Mouse (Mus musculus) adrenal gland, adult 2 months (tissue): Measurements from ENCODE around the gene Kansl2. TPM values are rescaled to one million over a fixed set of nuclear protein-coding genes. Genes with fewer than 3 reads are reported as not detected.
A peak's percentile ranks its signal among the peaks of the same experiment; 100 is the strongest.

Source experiments
- DNase-seq: peaks from one replicate; pipeline ENCODE4 v3.0.0; 2021
- microRNA-seq, 2 experiments: library from miRNA; unstranded; fragments of <30 nt; microRNA quantifications; one replicate each; pipeline ENCODE4 v1.2.0; 2021
- polyA plus RNA-seq: library from polyadenylated mRNA; depleted of rRNA; stranded (reverse); fragments of >200 nt; gene quantifications from 2 replicates; pipeline ENCODE4 v1.2.3, GENCODE M21; 2012; rRNA removed
- total RNA-seq, 2 experiments: library from RNA; stranded (reverse); gene quantifications; 2 replicates each; pipeline ENCODE4 v1.2.3; 2021

Gene Kansl2
- total and polyA plus RNA-seq, 3 experiments, result 49.5 to 99.0 (median 70.7) TPM

DNA sequence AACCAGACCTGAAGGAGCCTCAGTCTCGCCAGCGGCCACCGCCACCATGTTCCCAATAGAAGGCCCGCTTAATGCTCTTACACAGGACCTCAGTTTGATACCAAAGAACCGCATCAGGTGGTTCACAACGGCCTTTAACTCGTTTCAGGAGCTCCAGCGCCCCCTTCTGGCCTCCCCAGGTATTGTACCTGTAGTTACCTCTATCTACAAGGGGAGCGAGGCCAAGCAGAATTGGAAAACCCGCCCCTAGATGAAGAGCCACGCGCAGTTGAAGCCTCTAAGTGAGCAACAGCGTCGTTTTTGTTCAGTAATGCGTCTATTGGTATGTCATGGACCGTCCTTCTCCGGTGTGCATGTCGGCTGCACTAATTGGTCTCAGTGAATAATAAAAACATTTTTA, 29.6 kb downstream of the Kansl2 start:
- DNase-seq, result peak; percentile 47

DNA sequence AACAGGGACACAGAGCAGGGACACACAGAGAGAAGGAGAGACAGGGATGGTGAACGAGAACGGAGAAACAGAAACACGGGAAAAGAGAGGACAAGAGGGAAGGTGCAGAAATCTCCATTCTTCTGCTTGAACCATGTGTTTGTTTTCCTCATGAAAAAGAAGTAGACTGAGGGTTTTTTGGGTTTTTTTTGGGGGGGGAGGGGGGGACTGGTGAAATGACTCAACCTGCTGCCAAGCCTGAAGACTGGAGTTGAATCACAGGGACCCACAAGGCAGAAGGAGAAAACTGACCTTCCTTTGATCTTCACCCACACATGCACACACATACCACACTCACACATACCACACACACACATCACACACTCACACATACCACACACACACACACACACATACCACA, 30.7 kb downstream of the Kansl2 start:
- no peak for DNase-seq

DNA sequence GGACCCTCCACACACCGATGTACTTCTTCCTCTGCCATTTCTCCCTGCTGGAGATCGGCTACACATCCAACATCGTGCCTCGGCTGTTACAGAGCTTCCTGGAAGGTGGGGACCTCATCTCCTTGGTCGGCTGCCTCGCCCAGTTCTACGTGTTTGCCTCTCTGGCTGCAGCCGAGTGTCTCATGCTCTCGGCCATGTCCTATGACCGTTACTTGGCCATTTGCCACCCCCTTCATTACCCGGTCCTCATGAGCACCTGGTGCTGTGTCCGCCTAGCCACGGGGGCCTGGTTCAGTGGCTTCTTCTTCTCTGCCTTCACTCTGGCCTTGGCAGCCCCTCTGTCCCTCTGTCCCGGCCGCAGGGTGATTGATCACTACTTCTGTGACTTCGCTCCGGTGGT, 36.4 kb downstream of the Kansl2 start:
- DNase-seq, result no peak

DNA sequence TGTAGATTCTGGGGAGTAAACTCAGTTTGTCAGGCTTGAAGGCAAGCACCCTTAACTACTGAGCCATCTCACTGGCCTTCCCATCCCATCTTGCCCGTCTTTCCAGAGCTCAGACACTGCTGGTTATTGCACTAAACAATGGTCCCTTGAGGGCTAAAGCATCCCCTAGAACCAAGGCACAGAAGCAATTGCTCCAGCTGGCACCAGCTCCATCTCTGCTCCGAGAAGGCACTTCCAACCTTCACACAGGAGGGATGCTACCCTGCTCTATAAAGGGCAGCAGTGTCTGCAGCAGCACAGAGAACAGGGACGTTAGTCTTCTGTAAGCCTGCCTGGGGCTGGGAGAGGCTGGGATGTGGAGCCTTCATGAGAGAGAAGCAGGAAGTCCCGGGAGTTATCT, 42.0 kb downstream of the Kansl2 start, which contains the start of gene Olfr279:
Gene Olfr279, plus strand, starts transcription at position 301 of the 400 bp plus-strand sequence.
- DNase-seq, result no peak

DNA sequence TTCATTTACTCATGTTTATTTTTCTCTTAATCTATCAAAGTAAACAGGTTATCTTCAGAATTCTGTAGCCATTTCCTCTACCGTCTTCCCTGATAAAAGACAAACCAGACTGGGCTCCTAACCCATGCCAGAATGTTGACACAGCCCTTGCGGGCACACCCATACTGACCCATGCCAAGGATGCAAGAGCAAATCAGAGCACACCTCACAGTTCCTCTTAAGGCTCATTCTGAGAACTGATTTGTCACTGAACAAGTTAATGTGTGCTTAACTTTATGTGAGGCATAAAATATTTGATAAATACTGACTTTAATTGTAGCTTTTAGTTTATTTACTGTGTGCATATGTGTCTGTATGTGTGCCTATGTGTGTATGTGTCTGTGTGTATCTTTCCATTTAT, 42.7 kb downstream of the Kansl2 start:
- DNase-seq, result no peak

DNA sequence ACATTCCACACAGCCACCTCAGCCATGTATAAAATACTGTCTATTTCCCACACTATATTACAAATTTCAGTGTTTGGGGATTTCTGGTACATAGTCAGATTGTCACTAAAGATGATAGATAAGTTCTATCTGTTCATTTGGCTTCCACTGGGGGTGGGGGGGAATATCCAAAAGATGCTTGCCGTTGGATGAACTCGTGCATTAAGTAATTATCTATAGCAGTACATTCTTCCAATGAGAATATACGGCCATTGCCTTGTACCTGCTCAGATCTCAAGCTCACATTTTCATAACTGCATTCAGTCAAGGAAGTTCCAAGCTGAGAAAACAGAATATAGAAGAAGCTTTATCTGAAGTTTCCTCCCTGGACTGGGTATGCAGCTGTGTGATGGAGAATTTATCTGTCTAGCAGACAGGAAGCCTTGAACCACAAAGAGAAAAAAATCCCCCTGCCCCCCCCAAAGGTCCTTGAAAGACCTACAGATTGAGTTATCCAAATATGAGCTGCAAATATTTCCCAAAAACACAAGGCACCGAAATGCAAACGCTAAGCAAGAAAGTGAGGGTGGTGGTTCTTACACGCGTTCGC, 47.5 kb downstream of the Kansl2 start:
- DNase-seq, result no peak

DNA sequence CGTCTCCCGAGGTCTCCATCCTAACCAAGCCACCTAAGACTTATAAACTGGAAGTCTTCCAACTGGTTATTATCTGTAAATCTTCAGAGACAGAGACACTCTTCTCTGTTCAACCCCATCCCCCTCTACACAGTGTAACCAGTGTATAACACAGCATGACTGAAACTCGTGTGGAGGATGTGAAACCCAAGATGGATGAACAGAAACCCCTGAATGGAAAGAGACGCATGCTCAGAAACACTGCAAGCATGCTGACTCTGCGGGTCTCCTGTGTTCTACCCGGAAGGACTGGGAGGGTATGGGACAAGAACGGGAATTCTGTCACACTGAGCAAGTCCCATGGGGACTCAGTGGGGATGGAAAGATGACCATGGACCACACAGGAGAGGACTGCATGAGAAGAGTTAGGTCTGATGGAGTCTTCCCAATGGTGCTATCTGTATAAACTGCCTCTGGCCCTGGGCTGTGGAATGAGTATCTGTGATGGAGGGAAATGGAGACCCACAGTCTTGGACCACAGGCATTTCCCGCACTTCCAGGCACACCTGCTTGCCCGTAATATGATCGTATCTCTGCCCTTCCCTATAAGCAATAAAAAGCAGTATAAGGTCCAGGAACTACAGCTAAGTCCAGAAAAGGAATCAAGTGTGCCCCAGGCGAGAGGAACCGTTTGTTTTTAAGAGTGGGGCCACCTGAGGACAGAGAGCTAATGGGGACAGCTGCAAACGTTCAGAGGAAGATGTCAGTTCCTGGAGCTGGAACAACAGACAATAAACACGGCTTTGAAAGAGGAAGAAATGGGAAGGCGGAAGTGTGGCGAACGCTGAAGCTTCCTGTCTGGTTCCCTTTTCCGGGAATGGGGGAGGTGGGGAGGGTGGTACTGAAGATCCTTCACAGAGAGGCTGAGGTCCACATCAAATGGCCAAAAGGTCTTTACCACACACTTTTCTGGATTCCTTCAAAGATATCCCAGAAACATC, 49.9 kb downstream of the Kansl2 start:
- DNase-seq, result no peak

DNA sequence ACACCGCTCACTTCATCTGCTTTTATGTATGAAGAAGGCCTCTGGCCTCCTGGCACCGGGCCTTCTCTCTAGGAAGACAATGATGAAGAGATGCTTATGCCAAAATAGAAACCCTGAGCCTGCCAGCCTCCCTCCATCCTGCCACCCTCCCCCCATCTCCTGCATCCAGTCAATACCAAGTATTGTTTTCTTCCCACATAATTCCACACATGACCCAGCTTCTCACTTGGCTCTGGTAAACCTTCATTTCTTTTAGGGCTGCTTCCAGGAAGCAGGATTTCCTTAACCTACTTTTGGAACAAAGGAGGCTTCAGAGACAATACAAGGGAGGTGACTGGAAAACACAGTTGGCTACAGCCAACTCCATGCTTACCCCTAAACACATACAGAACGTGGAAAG, 51.4 kb downstream of the Kansl2 start, which contains the start of gene Lalba:
Gene Lalba, minus strand, starts transcription at position 21 of the 400 bp plus-strand sequence.
- DNase-seq, result no peak

DNA sequence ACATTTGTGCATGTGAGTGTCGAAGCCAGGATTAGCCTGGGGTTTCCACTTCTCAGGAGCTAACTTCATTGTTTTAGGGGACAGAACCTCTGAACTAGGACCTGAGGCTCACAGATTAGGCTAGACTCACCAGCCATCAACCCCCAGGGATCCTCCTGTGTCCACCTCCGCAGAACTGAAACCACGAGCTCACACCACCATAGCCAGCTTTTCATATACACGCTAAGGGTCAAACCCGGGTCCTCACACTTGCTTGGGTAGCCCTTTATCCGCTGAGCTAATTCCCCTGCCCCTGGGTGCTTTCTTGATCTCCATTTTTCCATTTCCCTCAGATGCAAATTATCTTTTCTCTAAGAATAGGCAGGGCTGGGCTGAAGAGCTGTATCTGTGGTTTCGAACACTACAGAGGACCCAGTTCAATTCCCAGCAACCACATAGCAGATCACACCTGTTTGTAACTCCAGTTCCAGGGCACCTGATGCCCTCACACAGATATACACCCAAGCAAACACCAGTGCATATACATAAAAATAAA, 54.4 kb downstream of the Kansl2 start:
- no peak for DNase-seq

DNA sequence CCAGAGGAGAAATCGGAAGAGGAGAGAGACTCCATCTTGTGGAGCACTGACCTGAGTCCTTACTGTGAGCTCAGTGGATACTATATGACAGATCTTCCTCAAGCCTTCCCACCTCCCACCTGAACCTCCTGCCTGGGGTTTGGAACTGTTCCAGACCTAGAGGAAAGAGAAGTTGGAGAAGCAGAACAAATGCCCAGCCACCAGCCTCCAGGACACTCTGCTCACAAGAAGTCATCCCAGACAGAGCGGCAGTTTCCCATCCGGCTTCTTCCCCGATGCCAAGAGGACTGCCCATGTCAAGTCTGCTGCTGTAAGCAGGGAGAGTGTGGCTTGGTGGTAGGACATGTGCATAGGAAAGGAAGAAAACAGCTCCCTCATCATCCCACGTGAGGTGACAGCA, 57.8 kb downstream of the Kansl2 start:
- no peak for DNase-seq

DNA sequence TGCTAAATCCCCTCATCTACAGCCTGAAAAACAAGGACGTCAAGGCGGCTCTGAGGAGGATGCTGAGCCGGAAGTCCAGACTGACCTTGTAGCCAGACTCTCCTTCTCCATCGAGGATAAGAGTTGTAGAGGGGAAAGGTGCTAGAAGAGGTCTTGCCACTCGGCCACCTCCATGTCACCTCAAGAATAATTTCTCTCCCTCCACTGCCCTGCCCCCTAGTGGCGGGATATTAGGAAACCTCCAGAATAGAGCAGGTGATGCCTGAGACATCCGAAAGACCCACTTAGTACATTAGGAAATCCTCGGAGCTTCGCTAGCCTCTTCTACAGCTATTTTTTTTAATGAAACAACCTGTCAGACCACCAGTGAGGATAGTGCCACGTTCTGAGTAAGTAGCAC, 58.7 kb downstream of the Kansl2 start:
- DNase-seq, result peak; percentile 42

DNA sequence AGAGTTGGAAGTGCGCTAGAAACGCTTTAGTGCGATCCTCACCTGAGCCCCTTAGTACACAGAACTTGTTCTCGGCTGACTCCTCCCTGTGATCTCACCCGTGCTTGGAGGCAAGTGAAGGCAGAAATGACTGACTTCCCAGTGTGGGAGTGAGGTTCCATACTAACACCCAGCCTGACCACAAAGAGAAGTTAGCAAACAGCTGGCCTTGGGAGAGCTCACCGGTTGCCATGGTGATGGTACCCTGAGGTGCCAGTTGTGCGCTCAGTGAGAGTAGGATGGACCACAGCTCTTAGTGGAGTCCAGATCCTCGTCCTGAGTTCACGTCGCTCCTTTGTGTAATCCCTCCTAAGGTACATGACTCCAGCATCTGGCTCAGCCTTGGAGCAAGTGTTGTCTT, 59.1 kb downstream of the Kansl2 start:
- no peak for DNase-seq

DNA sequence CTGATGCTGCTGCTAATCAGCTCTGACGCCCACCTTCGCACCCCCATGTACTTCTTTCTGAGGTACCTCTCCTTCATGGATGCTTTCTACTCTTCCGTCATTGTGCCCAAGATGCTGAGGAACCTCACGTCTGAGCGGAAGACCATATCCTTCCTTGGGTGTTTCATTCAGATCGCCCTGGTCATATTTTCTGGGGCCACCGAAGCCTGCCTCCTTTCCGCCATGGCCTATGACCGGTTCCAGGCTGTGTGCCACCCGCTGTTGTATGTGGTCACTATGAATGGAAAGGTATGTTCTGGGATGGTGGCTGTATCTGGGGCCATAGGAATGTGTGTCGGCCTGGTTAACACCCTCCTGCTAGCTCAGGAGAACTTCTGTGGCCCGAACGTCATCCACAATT, 62.5 kb downstream of the Kansl2 start:
- no peak for DNase-seq

DNA sequence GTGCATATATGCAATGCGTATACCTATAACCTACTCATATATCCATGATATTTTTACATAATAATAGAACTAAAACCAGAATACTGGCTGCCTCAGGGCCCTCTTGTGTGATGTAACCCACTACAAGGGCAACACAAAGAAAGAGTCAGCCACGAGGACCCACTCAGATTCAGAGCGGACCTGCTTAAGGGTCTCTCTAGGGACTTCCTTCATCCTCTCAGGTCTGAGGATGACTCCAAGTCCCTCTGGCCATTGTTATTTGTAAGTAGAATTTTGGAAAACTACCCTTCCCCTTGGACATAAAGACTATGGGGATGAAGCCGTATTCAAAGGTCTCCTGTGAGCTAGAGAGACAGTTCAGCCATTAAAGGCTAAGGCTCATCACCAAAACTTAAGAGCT, 64.5 kb downstream of the Kansl2 start, which contains the start of gene OR5BS1P:
Gene OR5BS1P, plus strand, starts transcription at position 301 of the 400 bp plus-strand sequence.
- no peak for DNase-seq

Small RNA genes within 50 kb of the gene (microRNA-seq; reads per million reads assigned to microRNA genes)
- 30.1 to 64.1 reads per million in 2 experiments for gene Mir1291

Other genes with a start within 250 kb of the Kansl2 start
- 1 to 10 TPM; 3.2 to 3.8 TPM for gene Zfp641, start 238.1 kb downstream of the Kansl2 start, total RNA-seq
- 2.3 and 2.5 TPM in 2 replicates for gene Zfp641, start 238.1 kb downstream of the Kansl2 start, polyA plus RNA-seq
- not detected for gene Olfr285, start 216.9 kb downstream of the Kansl2 start, total RNA-seq
- gene Olfr285, start 216.9 kb downstream of the Kansl2 start, polyA plus RNA-seq, result not detected in 2 replicates
- not detected for gene Olfr284, start 193.3 kb downstream of the Kansl2 start, total RNA-seq
- not detected in 2 replicates for gene Olfr284, start 193.3 kb downstream of the Kansl2 start, polyA plus RNA-seq
- not detected for gene Olfr283, start 153.3 kb downstream of the Kansl2 start, total RNA-seq
- gene Olfr283, start 153.3 kb downstream of the Kansl2 start, polyA plus RNA-seq, result not detected in 2 replicates
- not detected for gene Olfr282, start 103.0 kb downstream of the Kansl2 start, total RNA-seq
- not detected in 2 replicates for gene Olfr282, start 103.0 kb downstream of the Kansl2 start, polyA plus RNA-seq
- not detected for gene Olfr281, start 81.7 kb downstream of the Kansl2 start, total RNA-seq
- not detected in 2 replicates for gene Olfr281, start 81.7 kb downstream of the Kansl2 start, polyA plus RNA-seq
- gene OR5BS1P, start 64.4 kb downstream of the Kansl2 start, total RNA-seq, result not detected
- gene OR5BS1P, start 64.4 kb downstream of the Kansl2 start, polyA plus RNA-seq, result not detected in 2 replicates
- not detected for gene Lalba, start 51.5 kb downstream of the Kansl2 start, total RNA-seq
- gene Lalba, start 51.5 kb downstream of the Kansl2 start, polyA plus RNA-seq, result not detected in 2 replicates
- not detected for gene Olfr279, start 41.9 kb downstream of the Kansl2 start, total RNA-seq
- not detected in 2 replicates for gene Olfr279, start 41.9 kb downstream of the Kansl2 start, polyA plus RNA-seq
- gene Ccnt1, start 36.7 kb upstream of the Kansl2 start, total RNA-seq, result 10 to 100 TPM; 42.2 to 66.4 TPM
- gene Ccnt1, start 36.7 kb upstream of the Kansl2 start, polyA plus RNA-seq, result 3.9 and 5.8 TPM in 2 replicates
- under 1 TPM; 0.58 to 0.59 TPM for gene 4930415O20Rik, start 36.7 kb upstream of the Kansl2 start, total RNA-seq
- 0.22 TPM in 1 of 2 replicates, not detected in the other for gene 4930415O20Rik, start 36.7 kb upstream of the Kansl2 start, polyA plus RNA-seq
- gene Adcy6, start 75.8 kb upstream of the Kansl2 start, total RNA-seq, result 10 to 100 TPM; 35.5 to 67.1 TPM
- gene Adcy6, start 75.8 kb upstream of the Kansl2 start, polyA plus RNA-seq, result 44.6 and 49.2 TPM in 2 replicates
- gene Cacnb3, start 96.6 kb upstream of the Kansl2 start, total RNA-seq, result 10 to 100 TPM; 12.8 to 17.7 TPM
- gene Cacnb3, start 96.6 kb upstream of the Kansl2 start, polyA plus RNA-seq, result 25.9 and 31.1 TPM in 2 replicates
- gene Ddx23, start 128.6 kb upstream of the Kansl2 start, total RNA-seq, result 10 to 100 TPM; 65.5 to 84.6 TPM
- gene Ddx23, start 128.6 kb upstream of the Kansl2 start, polyA plus RNA-seq, result 25.6 and 27.7 TPM in 2 replicates
- gene Rnd1, start 143.2 kb upstream of the Kansl2 start, total RNA-seq, result 1 to 10 TPM; 3.9 to 4.0 TPM
- 1.4 and 3.0 TPM in 2 replicates for gene Rnd1, start 143.2 kb upstream of the Kansl2 start, polyA plus RNA-seq
- gene Ccdc65, start 173.9 kb upstream of the Kansl2 start, total RNA-seq, result under 1 TPM; 0.32 to 0.62 TPM
- gene Ccdc65, start 173.9 kb upstream of the Kansl2 start, polyA plus RNA-seq, result 0.11 and 0.23 TPM in 2 replicates
- 1 to 10 TPM; 4.9 to 9.3 TPM for gene Fkbp11, start 193.9 kb upstream of the Kansl2 start, total RNA-seq
- 8.4 and 10.0 TPM in 2 replicates for gene Fkbp11, start 193.9 kb upstream of the Kansl2 start, polyA plus RNA-seq
- gene Arf3, start 228.9 kb upstream of the Kansl2 start, total RNA-seq, result 100 to 1,000 TPM; 130 to 136 TPM
- gene Arf3, start 228.9 kb upstream of the Kansl2 start, polyA plus RNA-seq, result 82.4 and 106 TPM in 2 replicates
- 1 to 10 TPM in 1 of 2 experiments, under 1 TPM in 1; 0.84 to 2.2 TPM for gene Wnt10b, start 243.9 kb upstream of the Kansl2 start, total RNA-seq
- gene Wnt10b, start 243.9 kb upstream of the Kansl2 start, polyA plus RNA-seq, result 0.45 and 2.2 TPM in 2 replicates